Mouse (Mus musculus) bone marrow, adult 2 months (tissue): Measurements from ENCODE around the gene Msrb3. TPM values are rescaled to one million over a fixed set of nuclear protein-coding genes. Genes with fewer than 3 reads are reported as not detected.

Source experiments
- H3K27ac ChIP-seq: fragments of 200-500 bp; 2 replicates; pipeline ENCODE4 v1.5.1; 2012; ENCODE audit warnings: low read depth, mild to moderate bottlenecking, control low read depth, inconsistent platforms, low read length; ENCODE audit not compliant: control insufficient read depth, poor library complexity, insufficient read depth
- H3K4me1 ChIP-seq: fragments of 200-500 bp; 2 replicates; pipeline ENCODE4 v1.6.1; 2011; ENCODE audit warnings: low read length; ENCODE audit not compliant: control insufficient read depth, insufficient read depth
- H3K4me3 ChIP-seq: fragments of 200-500 bp; replicated peaks from 2 replicates; pipeline ENCODE3; 2011; ENCODE audit warnings: mild to moderate bottlenecking, low read depth, low read length, control low read depth; ENCODE audit not compliant: control insufficient read depth
- CTCF ChIP-seq: fragments of 200-500 bp; IDR thresholded peaks from 2 replicates; pipeline ENCODE4 v1.5.1; 2011; ENCODE audit warnings: low read length, control low read depth; ENCODE audit not compliant: control insufficient read depth, insufficient read depth
- POLR2A ChIP-seq: fragments of 200-500 bp; IDR thresholded peaks from 2 replicates; pipeline ENCODE4 v1.6.1; 2011; ENCODE audit warnings: low read depth, mild to moderate bottlenecking, control low read depth, low read length, borderline replicate concordance; ENCODE audit not compliant: control insufficient read depth
- WGBS: fragments of 180-500 bp; shearing (Covaris S2); methylation state at CpG from one replicate; pipeline ENCODE4 v1.1.7; 2018; 5-methylcytosine and 5-hydroxymethylcytosine counted together
- polyA plus RNA-seq: library from polyadenylated mRNA; stranded (reverse); fragments of >200 nt; gene quantifications from 2 replicates; pipeline ENCODE4 v1.2.4, GENCODE M21; 2011; ENCODE audit warnings: low replicate concordance; ENCODE audit not compliant: missing spikeins, insufficient read depth, insufficient read length

Msrb3 gene
- polyA plus RNA-seq, 1 experiment = 3.7 TPM

GRCm38 (mm10) chr10:120926156-120926555 lies 27.3 kb upstream of the Msrb3 start:
- Histone ChIP-seq H3K4me1 (no peaks in the 10 kb centered on the region), H3K27ac (no peak overlapping the region), H3K4me3 (no peak overlapping the region)
- TF ChIP-seq POLR2A = no peak
- no peak for TF ChIP-seq CTCF
- WGBS = 93% methylated on average over 8 of the region's 8 CpGs

- WGBS = 78% methylated on average over 2 of the region's 2 CpGs
- Histone ChIP-seq H3K4me1 (no peaks in the 10 kb centered on the region), H3K4me3 (no peak overlapping the region), H3K27ac (no peak overlapping the region)
- no peak for TF ChIP-seq POLR2A
- TF ChIP-seq CTCF = no peak
Measured at GRCm38 (mm10) chr10:120921501-120921900, 22.6 kb upstream of the Msrb3 start.

GRCm38 (mm10) chr10:120920604-120921003 lies 21.7 kb upstream of the Msrb3 start:
- H3K4me3 ChIP-seq = no peak overlapping the region
- WGBS = 74% methylated on average over 11 of the region's 11 CpGs
- TF ChIP-seq CTCF (no peak), POLR2A (no peak)
- no peaks in the 10 kb centered on the region for H3K4me1 ChIP-seq
- no peak overlapping the region for H3K27ac ChIP-seq

- 85% methylated on average over 5 of the region's 5 CpGs for WGBS
- Histone ChIP-seq H3K4me1 (no peaks in the 10 kb centered on the region), H3K27ac (no peak overlapping the region), H3K4me3 (no peak overlapping the region)
- TF ChIP-seq CTCF (peak; percentile 28; the same call in 1 of the 2 replicates), POLR2A (no peak)
Measured at GRCm38 (mm10) chr10:120916250-120916649, 17.3 kb upstream of the Msrb3 start.

- Histone ChIP-seq H3K4me1 (no peaks in the 10 kb centered on the region), H3K4me3 (no peak overlapping the region), H3K27ac (no peak overlapping the region)
- WGBS = 79% methylated on average over 15 of the region's 15 CpGs
- no peak for TF ChIP-seq CTCF
Measured at GRCm38 (mm10) chr10:120914948-120915631, 16.2 kb upstream of the Msrb3 start.

GRCm38 (mm10) chr10:120914286-120914685 lies 15.4 kb upstream of the Msrb3 start:
- Histone ChIP-seq H3K4me1 (no peaks in the 10 kb centered on the region), H3K4me3 (no peak overlapping the region), H3K27ac (no peak overlapping the region)
- WGBS = 77% methylated on average over 7 of the region's 7 CpGs
- TF ChIP-seq POLR2A (no peak), CTCF (no peak)

GRCm38 (mm10) chr10:120913796-120914195 lies 14.9 kb upstream of the Msrb3 start:
- 12% methylated on average over 7 of the region's 7 CpGs for WGBS
- no peak for TF ChIP-seq CTCF
- TF ChIP-seq POLR2A = no peak
- no peaks in the 10 kb centered on the region for H3K4me1 ChIP-seq
- H3K27ac ChIP-seq = no peak overlapping the region
- H3K4me3 ChIP-seq = no peak overlapping the region

GRCm38 (mm10) chr10:120911971-120912370 lies 13.1 kb upstream of the Msrb3 start:
- TF ChIP-seq POLR2A (no peak), CTCF (peak; percentile 17; the same call in 1 of the 2 replicates)
- Histone ChIP-seq H3K4me3 (no peak overlapping the region), H3K4me1 (no peaks in the 10 kb centered on the region), H3K27ac (no peak overlapping the region)
- WGBS = 78% methylated on average over 4 of the region's 4 CpGs

- TF ChIP-seq CTCF (no peak), POLR2A (no peak)
- H3K4me1 ChIP-seq = no peaks in the 10 kb centered on the region
- no peak overlapping the region for H3K27ac ChIP-seq
- H3K4me3 ChIP-seq = no peak overlapping the region
- 86% methylated on average over 11 of the region's 11 CpGs for WGBS
Measured at GRCm38 (mm10) chr10:120908776-120909574, 10.1 kb upstream of the Msrb3 start.
